Mouse (Mus musculus): ENCODE results near the gene Hnrnph1. TPM values are rescaled to one million over a fixed set of nuclear protein-coding genes. Genes with fewer than 3 reads are reported as not detected.

Gene Hnrnph1
- polyA plus RNA-seq, 1 experiment from 2014 or later: 482 TPM

DNA sequence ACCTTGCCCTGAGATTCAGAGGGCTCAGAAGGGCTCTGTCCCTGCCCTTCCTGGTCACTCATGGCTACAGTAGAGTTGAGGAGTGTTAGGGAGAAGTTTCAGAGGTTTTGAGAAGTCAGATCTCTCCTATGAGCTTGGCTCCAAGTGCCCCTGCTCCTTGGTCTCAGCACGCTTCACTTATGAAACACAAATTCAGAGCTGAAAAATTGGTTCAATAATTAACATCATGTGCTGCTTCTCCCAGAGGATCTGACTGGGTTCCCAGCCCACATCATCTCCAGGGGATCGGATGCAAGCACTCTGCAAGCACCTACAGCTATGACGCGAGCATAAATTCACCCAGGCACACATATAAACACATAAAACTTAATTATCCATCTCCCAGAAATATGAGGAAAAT is 49.3 kb downstream of the Hnrnph1 start:
- no peak for ATAC-seq (ENCODE audit: low read depth)
- Histone ChIP-seq H3K4me3 (no peak overlapping the region), H3K4me1 (replicated peaks) (peaks cover 26% of the 10 kb centered on the region), H3K9ac (no peak overlapping the region), H3K27me3 (no peaks in the 10 kb centered on the region), H3K27ac (replicated peaks) (no peak overlapping the region), H3K4me2 (no peak overlapping the region), H3K36me3 (no peaks in the 10 kb centered on the region), H3K9me3 (no peaks in the 10 kb centered on the region)
- 91% methylated on average over 4 of the region's 4 CpGs for WGBS

DNA sequence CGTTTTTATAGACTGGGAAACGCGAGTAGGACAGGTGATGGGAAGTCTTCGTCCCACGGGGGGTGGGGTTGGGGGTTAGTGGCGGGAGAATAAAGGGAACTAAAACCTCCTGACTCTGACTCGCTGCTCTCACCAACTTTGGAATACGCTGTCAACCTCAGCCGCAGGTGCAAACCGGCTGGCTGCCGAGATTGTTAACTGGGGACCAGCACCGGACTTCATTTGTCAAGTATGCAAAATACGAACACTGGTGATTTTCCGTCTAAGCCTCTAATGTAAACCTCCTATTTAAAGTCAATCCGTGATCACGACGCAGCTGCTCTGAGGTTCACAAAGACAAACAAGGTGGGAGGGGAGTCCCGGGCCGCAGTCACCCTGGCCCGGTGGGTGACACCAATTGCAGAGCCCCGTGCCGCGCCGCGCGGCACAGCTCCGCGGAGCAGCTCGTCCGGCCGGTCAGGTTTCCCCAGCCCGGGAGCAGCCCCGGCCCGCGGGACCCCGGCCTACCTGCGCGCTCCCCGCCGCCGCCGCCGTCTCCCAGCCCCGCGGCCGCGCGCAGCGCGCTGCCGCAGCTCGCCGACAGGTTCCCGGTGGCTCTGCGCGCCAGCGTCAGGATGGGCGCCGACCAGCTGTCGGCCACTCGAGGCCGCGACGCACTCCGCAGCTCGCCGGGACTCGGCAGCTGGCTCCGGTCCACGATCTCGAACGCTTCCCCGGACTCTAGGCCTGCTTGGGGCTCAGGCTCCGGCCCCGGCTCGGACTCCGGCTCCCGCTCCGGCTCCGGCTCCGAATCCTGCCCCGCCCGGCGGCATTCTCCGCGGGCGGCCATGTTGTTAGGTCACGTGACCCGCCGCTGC is 53.7 kb downstream of the Hnrnph1 start, which contains the start of gene Rufy1:
Gene Rufy1 (minus strand): TSS at position 849 of the 857 bp plus-strand sequence.
- ATAC-seq (ENCODE audit: low read depth): peak; percentile 82
- peak within 1 kb of the TSS; percentile 88 for H3K9ac ChIP-seq
- no peaks in the 10 kb centered on the region for H3K27me3 ChIP-seq
- peak within 1 kb of the TSS; percentile 78 for H3K4me3 ChIP-seq
- peaks cover 22% of the 10 kb centered on the region for H3K4me1 ChIP-seq (replicated peaks)
- peak within 1 kb of the TSS; percentile 95 for H3K27ac ChIP-seq (replicated peaks)
- under 1% methylated on average over 85 of the region's 90 CpGs for WGBS
- no peaks in the 10 kb centered on the region for H3K9me3 ChIP-seq
- no peaks in the 10 kb centered on the region for H3K36me3 ChIP-seq
- peak within 1 kb of the TSS; percentile 66 for H3K4me2 ChIP-seq

DNA sequence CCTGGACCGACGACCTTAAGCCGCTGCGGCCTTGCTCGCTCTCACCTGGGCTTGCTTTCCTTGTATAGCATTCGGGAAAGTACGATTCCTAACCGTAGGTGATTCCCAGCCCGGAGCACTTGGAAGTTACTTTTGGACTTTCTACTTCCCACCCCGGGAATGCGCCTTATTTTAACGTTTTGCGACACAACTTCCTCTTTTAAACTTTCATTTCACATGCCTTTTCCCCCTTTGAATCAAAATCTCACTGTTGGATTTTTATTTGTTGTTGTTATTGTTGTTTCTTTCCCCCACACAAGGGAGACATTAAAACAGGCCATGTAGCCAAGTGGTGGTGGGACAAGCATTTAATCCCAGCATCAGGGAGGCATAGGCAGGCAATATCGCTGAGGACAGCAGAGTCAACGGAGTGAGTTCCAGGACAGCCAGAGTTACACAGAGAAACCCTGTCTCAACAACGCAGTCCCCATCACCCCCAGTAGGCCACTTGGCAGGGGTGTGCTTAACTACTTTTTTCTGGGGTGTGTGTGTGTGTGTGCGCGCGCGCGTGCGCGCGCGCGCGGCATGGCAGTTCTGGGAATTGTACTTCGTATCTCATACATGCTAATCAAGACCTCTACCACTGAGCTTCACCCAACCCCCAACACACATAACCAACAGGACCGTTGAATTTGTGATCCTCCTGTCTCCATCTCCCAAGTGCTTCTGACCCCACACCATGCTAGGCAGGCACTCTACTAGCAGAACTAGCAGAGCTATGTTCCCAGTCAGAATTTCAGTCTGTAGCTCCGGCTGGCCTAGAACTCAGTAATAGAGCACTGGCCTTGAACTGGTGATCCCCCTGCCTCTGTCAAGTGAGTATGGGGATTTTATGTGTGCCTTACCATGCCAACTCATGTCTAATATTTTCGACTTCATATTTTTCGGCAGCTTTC is 54.6 kb downstream of the Hnrnph1 start:
- Histone ChIP-seq H3K36me3 (no peaks in the 10 kb centered on the region), H3K27ac (replicated peaks) (peak overlapping the region; percentile 95), H3K4me2 (peak overlapping the region; percentile 66), H3K27me3 (no peaks in the 10 kb centered on the region), H3K4me3 (peak overlapping the region; percentile 78), H3K9me3 (no peaks in the 10 kb centered on the region), H3K4me1 (replicated peaks) (peaks cover 22% of the 10 kb centered on the region), H3K9ac (peak overlapping the region; percentile 88)
- ATAC-seq (ENCODE audit: low read depth): peak; percentile 48
- 31% methylated on average over 32 of the region's 32 CpGs for WGBS

DNA sequence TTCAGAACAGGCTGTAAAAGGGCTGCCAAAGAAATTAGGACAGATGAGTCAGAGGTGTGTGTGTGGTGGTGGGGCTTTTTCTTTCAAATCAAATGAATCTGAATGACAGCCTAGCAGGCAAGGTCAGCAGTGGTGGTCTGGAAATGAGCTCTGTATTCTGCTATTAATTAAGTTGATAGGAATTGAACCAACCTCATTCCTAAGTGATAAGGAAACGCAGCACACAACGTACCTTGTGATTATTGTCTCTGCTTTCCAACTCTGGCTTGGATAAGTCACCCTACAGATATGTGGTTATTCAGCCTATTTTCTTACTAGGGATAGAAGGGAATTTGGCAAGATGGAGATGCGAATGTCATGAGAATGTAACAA is 55.3 kb downstream of the Hnrnph1 start:
- no peak for ATAC-seq (ENCODE audit: low read depth)
- H3K27ac ChIP-seq (replicated peaks): no peak overlapping the region
- no peaks in the 10 kb centered on the region for H3K36me3 ChIP-seq
- H3K4me3 ChIP-seq: no peak overlapping the region
- H3K4me1 ChIP-seq (replicated peaks): peaks cover 22% of the 10 kb centered on the region
- 88% methylated on average over 3 of the region's 3 CpGs for WGBS
- no peak overlapping the region for H3K4me2 ChIP-seq
- H3K27me3 ChIP-seq: no peaks in the 10 kb centered on the region
- H3K9me3 ChIP-seq: no peaks in the 10 kb centered on the region
- no peak overlapping the region for H3K9ac ChIP-seq

DNA sequence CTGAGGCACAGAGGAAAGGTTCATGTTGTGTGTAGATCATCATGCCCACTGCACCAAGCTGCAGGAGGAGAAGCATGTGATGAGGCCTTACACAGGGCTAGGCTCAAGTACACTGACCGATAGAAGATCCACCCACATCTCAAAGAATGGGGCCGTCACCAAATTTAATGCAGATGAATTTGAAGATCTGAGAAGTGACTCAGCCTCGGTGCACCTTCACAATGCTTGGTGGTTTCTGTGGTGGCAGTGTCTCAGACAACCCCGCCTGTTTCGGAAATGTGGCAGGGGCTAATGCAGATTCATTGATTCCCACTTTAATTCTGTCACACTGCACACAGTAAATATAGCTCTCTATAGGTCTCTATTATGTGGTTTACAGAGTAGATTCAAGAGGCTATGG is 56.1 kb downstream of the Hnrnph1 start:
- Histone ChIP-seq H3K4me2 (no peak overlapping the region), H3K4me3 (no peak overlapping the region), H3K36me3 (no peaks in the 10 kb centered on the region), H3K9ac (no peak overlapping the region), H3K9me3 (no peaks in the 10 kb centered on the region), H3K27ac (replicated peaks) (no peak overlapping the region), H3K4me1 (replicated peaks) (peaks cover 22% of the 10 kb centered on the region), H3K27me3 (no peaks in the 10 kb centered on the region)
- 95% methylated on average over 5 of the region's 5 CpGs for WGBS
- no peak for ATAC-seq (ENCODE audit: low read depth)

MicroRNA genes within 50 kb of the gene (microRNA counts, 519-probe panel; counts per million panel counts)
- 3,824 counts per million, percentile 60 among the panel's probes with 10 or more counts for microRNA mmu-miR-804

Small RNAs within 50 kb of the gene (microRNA-seq; reads per million reads assigned to microRNA genes)
- gene Mir804: not detected

Other genes with a start within 250 kb of the Hnrnph1 start
- 36.1 and 39.2 TPM in 2 replicates for gene Tbc1d9b, start 245.6 kb upstream of the Hnrnph1 start, polyA plus RNA-seq (2015; fragmentation: Nextera tagmentation; extraction: Ambion mirVana)
- 23.1 and 31.9 TPM in 2 replicates for gene Mrnip, start 202.5 kb upstream of the Hnrnph1 start, polyA plus RNA-seq (2015; fragmentation: Nextera tagmentation; extraction: Ambion mirVana)
- 337 and 343 TPM in 2 replicates for gene Sqstm1, start 166.2 kb upstream of the Hnrnph1 start, polyA plus RNA-seq (2015; fragmentation: Nextera tagmentation; extraction: Ambion mirVana)
- gene Mgat4b, start 166.1 kb upstream of the Hnrnph1 start, polyA plus RNA-seq (2015; fragmentation: Nextera tagmentation; extraction: Ambion mirVana): 52.8 and 56.6 TPM in 2 replicates
- 1.8 and 2.6 TPM in 2 replicates for gene Ltc4s, start 138.4 kb upstream of the Hnrnph1 start, polyA plus RNA-seq (2015; fragmentation: Nextera tagmentation; extraction: Ambion mirVana)
- 3.1 and 3.7 TPM in 2 replicates for gene Maml1, start 84.7 kb upstream of the Hnrnph1 start, polyA plus RNA-seq (2015; fragmentation: Nextera tagmentation; extraction: Ambion mirVana)
- gene Canx, start 51.3 kb upstream of the Hnrnph1 start, polyA plus RNA-seq (2015; fragmentation: Nextera tagmentation; extraction: Ambion mirVana): 275 and 302 TPM in 2 replicates
- gene Cby3, start 22.5 kb upstream of the Hnrnph1 start, polyA plus RNA-seq (2015; fragmentation: Nextera tagmentation; extraction: Ambion mirVana): 0.78 and 1.2 TPM in 2 replicates
- 26.5 and 28.4 TPM in 2 replicates for gene Rufy1, start 54.1 kb downstream of the Hnrnph1 start, polyA plus RNA-seq (2015; fragmentation: Nextera tagmentation; extraction: Ambion mirVana)
- gene Adamts2, start 225.1 kb downstream of the Hnrnph1 start, polyA plus RNA-seq (2015; fragmentation: Nextera tagmentation; extraction: Ambion mirVana): 3.7 and 4.8 TPM in 2 replicates

Measured in neural tube, embryonic 13.5 days (tissue).